Mouse (Mus musculus) heart, embryonic 12.5 days (tissue): ENCODE data around the gene Mark4. TPM values are rescaled to one million over a fixed set of nuclear protein-coding genes. Genes with fewer than 3 reads are reported as not detected.

ENCODE experiments used
- microRNA counts: library from miRNA; unstranded; fragments of <30 nt; microRNA quantifications from one replicate; lab custom pipeline; 2017
- microRNA-seq: library from miRNA; unstranded; fragments of <30 nt; microRNA quantifications from one replicate; pipeline ENCODE4, GENCODE M21; 2017
- polyA plus RNA-seq: library from polyadenylated mRNA; unstranded; fragments of >200 nt; fragmentation: Nextera tagmentation; extraction: Ambion mirVana; gene quantifications from 2 replicates; pipeline ENCODE4 v1.2.1, GENCODE M21; 2016

Gene Mark4
- polyA plus RNA-seq, 1 experiment from 2014 or later, result 11.4 TPM

MicroRNA genes within 50 kb of the gene (microRNA counts, 519-probe panel; counts per million panel counts)
- not detected for microRNA mmu-miR-343 (lab: Ali Mortazavi, UCI)

Small RNA genes lying within 50 kb of the gene (microRNA-seq; reads per million reads assigned to microRNA genes)
- not detected for gene Mir343

Other genes starting within 250 kb of the Mark4 start
- gene Gpr4, start 246.3 kb downstream of the Mark4 start, polyA plus RNA-seq, result 0.97 and 1.1 TPM in 2 replicates
- 37.0 and 38.4 TPM in 2 replicates for gene Opa3, start 230.5 kb downstream of the Mark4 start, polyA plus RNA-seq
- gene Vasp, start 187.0 kb downstream of the Mark4 start, polyA plus RNA-seq, result 93.7 and 99.0 TPM in 2 replicates
- gene Ppm1n, start 178.8 kb downstream of the Mark4 start, polyA plus RNA-seq, result not detected in 2 replicates
- gene Rtn2, start 176.2 kb downstream of the Mark4 start, polyA plus RNA-seq, result 23.6 and 26.7 TPM in 2 replicates
- 0.37 and 0.55 TPM in 2 replicates for gene Fosb, start 148.8 kb downstream of the Mark4 start, polyA plus RNA-seq
- 59.2 and 66.0 TPM in 2 replicates for gene Ercc1, start 114.0 kb downstream of the Mark4 start, polyA plus RNA-seq
- 17.6 and 18.4 TPM in 2 replicates for gene Cd3eap, start 99.3 kb downstream of the Mark4 start, polyA plus RNA-seq
- 17.5 and 19.4 TPM in 2 replicates for gene Ppp1r13l, start 99.1 kb downstream of the Mark4 start, polyA plus RNA-seq
- gene Ercc2, start 76.8 kb downstream of the Mark4 start, polyA plus RNA-seq, result 15.9 and 17.5 TPM in 2 replicates
- 4.2 and 4.6 TPM in 2 replicates for gene Klc3, start 54.7 kb downstream of the Mark4 start, polyA plus RNA-seq
- 60.6 and 62.3 TPM in 2 replicates for gene Ckm, start 54.0 kb downstream of the Mark4 start, polyA plus RNA-seq
- gene Exoc3l2, start 4.5 kb upstream of the Mark4 start, polyA plus RNA-seq, result 2.9 and 3.1 TPM in 2 replicates
- 2.4 TPM in 2 replicates for gene Bloc1s3, start 49.5 kb upstream of the Mark4 start, polyA plus RNA-seq
- gene Trappc6a, start 49.6 kb upstream of the Mark4 start, polyA plus RNA-seq, result 66.4 and 74.0 TPM in 2 replicates
- 0.08 TPM in 1 of 2 replicates, not detected in the other for gene Nkpd1, start 59.0 kb upstream of the Mark4 start, polyA plus RNA-seq
- 26.2 and 26.5 TPM in 2 replicates for gene Ppp1r37, start 104.3 kb upstream of the Mark4 start, polyA plus RNA-seq
- 0.32 and 0.36 TPM in 2 replicates for gene Zfp296, start 118.5 kb upstream of the Mark4 start, polyA plus RNA-seq
- 118 and 121 TPM in 2 replicates for gene Gemin7, start 118.8 kb upstream of the Mark4 start, polyA plus RNA-seq
- 37.1 and 40.6 TPM in 2 replicates for gene Clasrp, start 145.7 kb upstream of the Mark4 start, polyA plus RNA-seq
- gene Relb, start 170.6 kb upstream of the Mark4 start, polyA plus RNA-seq, result 4.6 and 4.7 TPM in 2 replicates
- 99.8 and 107 TPM in 2 replicates for gene Clptm1, start 206.2 kb upstream of the Mark4 start, polyA plus RNA-seq
- 1.6 and 5.4 TPM in 2 replicates for gene Apoc2, start 219.1 kb upstream of the Mark4 start, polyA plus RNA-seq
- gene Gm44805, start 222.6 kb upstream of the Mark4 start, polyA plus RNA-seq, result not detected in 2 replicates
- 0.41 TPM in 1 of 2 replicates, not detected in the other for gene Apoc4, start 222.7 kb upstream of the Mark4 start, polyA plus RNA-seq
- 6.7 and 8.9 TPM in 2 replicates for gene Apoc1, start 233.8 kb upstream of the Mark4 start, polyA plus RNA-seq
- gene Apoe, start 240.4 kb upstream of the Mark4 start, polyA plus RNA-seq, result 399 and 400 TPM in 2 replicates